In genomic region chr6:66859391-66859790, GRCm38 (mm10) we compare ENCODE assay signal across 27 mouse cellular contexts. TPM values are rescaled to one million over a fixed set of nuclear protein-coding genes. Genes with fewer than 3 reads are reported as not detected.
DNase-seq lines count a peak whose midpoint lies in the region; ATAC-seq lines count a peak whose summit lies in the region.
"Had no signal": no experiment of that assay in that cellular context is flagged by ENCODE, and none has a peak within 500 bp of the region (broad histone marks: within the 10 kb centered on the region; RNA-seq: fewer than 3 reads in every experiment).

No protein-coding gene starts in this region.

- H3K36me3 ChIP-seq in kidney, embryonic 15.5 days, result no peaks in the 10 kb centered on the region
- no peaks in the 10 kb centered on the region for H3K36me3 ChIP-seq in liver, embryonic 16.5 days (ENCODE audit: control insufficient read depth, insufficient read depth)
- H3K36me3 ChIP-seq in liver, embryonic 12.5 days, result no peaks in the 10 kb centered on the region
- H3K36me3 ChIP-seq: embryonic facial prominence, embryonic 15.5 days; forebrain, embryonic 10.5 days; heart, embryonic 10.5 days; hindbrain, embryonic 12.5 days had no signal

- DNase-seq in kidney, adult 8-10 months, result peak; percentile 67 to 82
- peak; percentile 61 to 84 for DNase-seq in kidney, postnatal 36 days
- no peak for DNase-seq in left cerebral cortex, postnatal 10 days (ENCODE audit: extremely low spot score in 1 of 2, low spot score in 2 of 2)
- DNase-seq: adrenal gland, postnatal 10 days; cerebellum, adult 11 months; cerebellum, adult 8-10 months; cerebellum, postnatal 14 days; embryo, embryonic 11 days; gastrocnemius, postnatal 36 days; heart, postnatal 10 days; heart, postnatal 4 days had no signal

- H3K4me3 ChIP-seq in kidney, embryonic 15.5 days (replicated peaks), result no peak overlapping the region
- no peak overlapping the region for H3K4me3 ChIP-seq in liver, embryonic 16.5 days (ENCODE audit: low read depth, low read length)
- H3K4me3 ChIP-seq in liver, embryonic 12.5 days, result no peak overlapping the region
- H3K4me3 ChIP-seq: embryonic facial prominence, embryonic 15.5 days; erythroblast, embryonic 14.5 days; forebrain, embryonic 10.5 days; heart, embryonic 10.5 days; hindbrain, embryonic 12.5 days had no signal

- no peak overlapping the region for H3K4me2 ChIP-seq in kidney, embryonic 15.5 days
- no peak overlapping the region for H3K4me2 ChIP-seq in liver, embryonic 16.5 days (ENCODE audit: low read depth, low read length)
- no peak overlapping the region for H3K4me2 ChIP-seq in liver, embryonic 12.5 days
- H3K4me2 ChIP-seq: embryonic facial prominence, embryonic 15.5 days; hindbrain, embryonic 12.5 days had no signal

- intact Hi-C loops in left cerebral cortex, postnatal 10 days (cut with DNase I), result no loop called here

- no peak overlapping the region for H3K9ac ChIP-seq in kidney, embryonic 15.5 days
- H3K9ac ChIP-seq in liver, embryonic 16.5 days (ENCODE audit: low read depth, low read length), result no peak overlapping the region
- no peak overlapping the region for H3K9ac ChIP-seq in liver, embryonic 12.5 days
- H3K9ac ChIP-seq: embryonic facial prominence, embryonic 15.5 days; hindbrain, embryonic 12.5 days had no signal

- ATAC-seq in kidney, embryonic 15.5 days (replicated peaks; ENCODE audit: low FRiP score), result no peak
- ATAC-seq in liver, embryonic 16.5 days (ENCODE audit: low read depth), result peak; percentile 53; the same call in 1 of the 2 replicates
- ATAC-seq in liver, embryonic 12.5 days, result no peak
- ATAC-seq: forebrain, embryonic 14.5 days had no signal

- H3K27me3 ChIP-seq in kidney, embryonic 15.5 days, result no peaks in the 10 kb centered on the region
- H3K27me3 ChIP-seq in liver, embryonic 16.5 days (ENCODE audit: control insufficient read depth, insufficient read depth, low read depth, low read length), result no peaks in the 10 kb centered on the region
- no peaks in the 10 kb centered on the region for H3K27me3 ChIP-seq in liver, embryonic 12.5 days (replicated peaks)
- H3K27me3 ChIP-seq: embryonic facial prominence, embryonic 15.5 days; hindbrain, embryonic 12.5 days had no signal

- no peaks in the 10 kb centered on the region for H3K9me3 ChIP-seq in kidney, embryonic 15.5 days (replicated peaks)
- H3K9me3 ChIP-seq in liver, embryonic 16.5 days (replicated peaks; ENCODE audit: control insufficient read depth, low read length), result no peaks in the 10 kb centered on the region
- no peaks in the 10 kb centered on the region for H3K9me3 ChIP-seq in liver, embryonic 12.5 days (replicated peaks)
- H3K9me3 ChIP-seq: embryonic facial prominence, embryonic 15.5 days; forebrain, embryonic 10.5 days; heart, embryonic 10.5 days; hindbrain, embryonic 12.5 days had no signal

- H3K27ac ChIP-seq in kidney, embryonic 15.5 days, result no peak overlapping the region
- no peak overlapping the region for H3K27ac ChIP-seq in liver, embryonic 16.5 days (ENCODE audit: low read length)
- no peak overlapping the region for H3K27ac ChIP-seq in liver, embryonic 12.5 days
- H3K27ac ChIP-seq: embryonic facial prominence, embryonic 15.5 days; forebrain, embryonic 10.5 days; heart, embryonic 10.5 days; hindbrain, embryonic 12.5 days had no signal

- H3K4me1 ChIP-seq in kidney, embryonic 15.5 days, result no peaks in the 10 kb centered on the region
- H3K4me1 ChIP-seq in liver, embryonic 16.5 days (ENCODE audit: control insufficient read depth, low read depth, low read length), result no peaks in the 10 kb centered on the region
- no peaks in the 10 kb centered on the region for H3K4me1 ChIP-seq in liver, embryonic 12.5 days
- H3K4me1 ChIP-seq: embryonic facial prominence, embryonic 15.5 days; forebrain, embryonic 10.5 days; heart, embryonic 10.5 days; hindbrain, embryonic 12.5 days had no signal

RNA-seq across cellular contexts. Expression of gene Gng12, which starts 36.8 kb away (rescaled TPM):
- polyA plus RNA-seq in kidney, embryonic 15.5 days (2015; fragmentation: Nextera tagmentation; extraction: Ambion mirVana), result 95.7 and 105 TPM in 2 replicates
- 33.4 and 36.9 TPM in 2 replicates for polyA plus RNA-seq in liver, embryonic 16.5 days (2015; fragmentation: Nextera tagmentation; extraction: Ambion mirVana)
- polyA plus RNA-seq in liver, embryonic 12.5 days (2016; fragmentation: Nextera tagmentation; extraction: Ambion mirVana), result 30.9 and 35.0 TPM in 2 replicates
- total RNA-seq in left cerebral cortex, postnatal 10 days (2021), result 10 to 100 TPM; 75.7 to 86.9 TPM

RNA-seq across cellular contexts. Expression of gene Vmn1r39, which starts 49.0 kb away (rescaled TPM):
- not detected in 2 replicates for polyA plus RNA-seq in kidney, embryonic 15.5 days (2015; fragmentation: Nextera tagmentation; extraction: Ambion mirVana)
- not detected in 2 replicates for polyA plus RNA-seq in liver, embryonic 16.5 days (2015; fragmentation: Nextera tagmentation; extraction: Ambion mirVana)
- not detected in 2 replicates for polyA plus RNA-seq in liver, embryonic 12.5 days (2016; fragmentation: Nextera tagmentation; extraction: Ambion mirVana)
- total RNA-seq in left cerebral cortex, postnatal 10 days (2021), result not detected
- total RNA-seq: adrenal gland, postnatal 10 days; adrenal gland, postnatal 4 days; common myeloid progenitor, adult 5-6 weeks; ES-E14; gastrocnemius, adult 8-10 months; gastrocnemius, postnatal 36 days; heart, postnatal 10 days; heart, postnatal 4 days had no signal
- polyA plus RNA-seq: brain, embryonic 14.5 days; embryonic facial prominence, embryonic 11.5 days; embryonic facial prominence, embryonic 15.5 days; erythroblast, embryonic 14.5 days; forebrain, embryonic 10.5 days; forebrain, embryonic 14.5 days; heart, embryonic 10.5 days; heart, embryonic 14.5 days; hindbrain, embryonic 12.5 days had no signal

Comparison
In these comparisons a context has a peak if more than half of its experiments do, and no peak if none do; other contexts are left out.
1. DNase-seq: peak in kidney, adult 8-10 months (2 of 2) and kidney, postnatal 36 days (2 of 2); none in left cerebral cortex, postnatal 10 days (0 of 2).